Mouse (Mus musculus): ENCODE results near the gene Gm11437. TPM values are rescaled to one million over a fixed set of nuclear protein-coding genes. Genes with fewer than 3 reads are reported as not detected.

The Gm11437 gene
- polyA plus RNA-seq, 1 experiment from 2014 or later = not detected

DNA sequence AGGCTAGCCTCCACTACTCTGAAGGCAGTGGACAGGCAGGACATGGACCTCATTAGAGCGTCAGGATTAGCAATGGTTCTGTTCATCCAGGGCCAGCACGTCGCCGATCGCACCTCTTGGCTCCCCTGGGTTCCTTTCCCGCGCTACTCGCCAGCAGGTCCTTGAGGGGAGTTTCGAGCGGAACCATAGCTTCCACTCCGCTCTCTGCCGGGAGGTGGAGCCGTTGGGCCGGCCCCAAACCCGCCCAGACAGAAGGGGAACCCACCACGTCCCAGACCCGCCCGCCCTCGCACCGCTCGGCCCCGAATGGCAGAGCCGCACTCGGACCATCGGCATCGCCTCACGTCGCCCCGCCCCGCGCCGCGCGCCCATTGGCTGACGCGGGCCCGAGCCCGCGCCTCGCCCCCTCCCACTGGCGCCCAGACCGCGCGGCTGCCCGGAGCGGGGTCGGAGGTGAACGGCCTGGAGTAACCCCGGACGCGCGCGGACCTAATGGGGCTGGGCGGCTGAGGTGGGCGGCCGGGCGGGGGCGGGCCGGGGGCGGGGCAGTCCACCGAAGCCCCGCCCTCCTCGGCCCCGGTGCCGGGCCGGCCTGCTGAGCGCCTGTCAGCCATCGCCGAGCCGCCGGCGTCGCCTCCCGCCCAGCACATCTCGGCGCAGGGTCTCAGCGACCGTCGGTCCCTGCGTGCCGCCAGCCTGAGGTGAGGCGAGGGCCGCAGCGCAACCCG, 12.1 kb upstream of the Gm11437 start:
- Histone ChIP-seq H3K9me3 (replicated peaks) (no peaks in the 10 kb centered on the region), H3K27ac (ENCODE audit: poor library complexity, severe bottlenecking) (peak overlapping the region; percentile 85), H3K36me3 (no peaks in the 10 kb centered on the region), H3K9ac (peak overlapping the region; percentile 79), H3K4me2 (peak overlapping the region; percentile 81), H3K27me3 (replicated peaks) (no peaks in the 10 kb centered on the region), H3K4me3 (peak overlapping the region; percentile 78), H3K4me1 (replicated peaks) (peaks cover 14% of the 10 kb centered on the region)
- peak; percentile 98 for ATAC-seq (ENCODE audit: insufficient number of reproducible peaks, low FRiP score)
- 1% methylated on average over 70 of the region's 85 CpGs for WGBS

DNA sequence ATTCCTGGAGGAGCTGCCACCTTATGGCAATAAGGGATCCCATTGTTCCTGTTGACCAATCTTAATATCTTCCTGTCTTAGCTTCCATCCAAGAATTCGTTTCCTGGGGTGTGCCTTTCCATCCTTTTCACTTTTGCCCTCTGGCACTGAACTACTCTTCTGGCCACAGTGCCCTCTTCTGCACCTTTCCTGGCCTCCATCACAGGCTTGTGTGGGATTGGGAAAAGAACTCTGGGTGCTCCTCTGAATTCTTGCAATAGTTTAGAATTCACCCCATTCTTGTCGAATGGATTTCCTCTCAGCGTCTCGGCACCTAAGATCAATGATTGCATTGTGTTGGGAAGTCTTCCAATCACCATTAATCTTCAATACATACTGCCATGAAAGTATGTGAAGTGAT, 11.3 kb upstream of the Gm11437 start:
- Histone ChIP-seq H3K27me3 (replicated peaks) (no peaks in the 10 kb centered on the region), H3K27ac (ENCODE audit: poor library complexity, severe bottlenecking) (no peak overlapping the region; the same call in 1 of the 2 replicates), H3K9ac (peak overlapping the region; percentile 74), H3K4me1 (replicated peaks) (peaks cover 14% of the 10 kb centered on the region), H3K36me3 (no peaks in the 10 kb centered on the region), H3K4me3 (peak overlapping the region; percentile 78; the same call in 1 of the 2 replicates), H3K9me3 (replicated peaks) (no peaks in the 10 kb centered on the region), H3K4me2 (peak overlapping the region; percentile 81)
- no peak for ATAC-seq (ENCODE audit: insufficient number of reproducible peaks, low FRiP score)
- whole genome bisulfite sequencing = 38% methylated on average over 4 of the region's 4 CpGs

DNA sequence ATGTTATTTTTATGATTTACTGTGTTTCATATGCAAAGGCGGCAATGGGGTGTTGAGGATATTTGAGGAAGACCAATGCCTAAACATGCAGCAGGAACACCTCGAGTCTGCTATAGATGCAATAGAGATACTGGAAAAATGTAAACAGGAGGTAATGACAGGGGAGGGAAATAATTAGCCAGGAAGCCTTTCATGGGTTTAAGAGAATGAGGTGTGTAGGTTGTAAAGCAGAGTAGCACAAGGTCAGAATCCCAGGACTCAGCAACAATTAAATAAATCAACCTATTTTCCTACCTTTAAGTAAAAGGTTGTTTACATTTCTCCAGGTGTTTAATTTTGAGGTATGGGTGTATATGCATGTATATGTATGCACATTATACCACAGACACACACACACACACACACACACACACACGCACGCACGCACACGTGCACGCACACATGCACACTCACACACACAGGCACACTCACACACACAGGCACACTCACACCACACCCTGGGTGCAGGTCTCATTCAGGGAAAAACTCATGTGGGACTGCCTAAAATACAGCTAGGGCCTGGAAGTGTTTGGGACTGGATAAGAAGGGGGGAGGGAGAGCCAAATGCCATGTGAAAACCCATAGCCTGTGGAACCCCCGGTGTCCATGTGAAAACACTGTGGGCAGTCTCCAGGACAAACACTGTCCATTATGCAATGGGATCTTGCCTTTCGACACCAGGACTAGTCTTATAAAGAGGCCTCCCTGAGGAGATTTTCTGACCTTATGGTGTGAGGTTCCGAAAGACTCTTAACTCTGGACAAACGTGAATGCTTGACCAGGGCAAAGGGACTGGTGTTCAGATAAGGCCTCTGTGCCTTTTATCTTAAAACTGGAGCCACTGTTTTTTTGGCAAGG, 5.5 kb upstream of the Gm11437 start:
- H3K27ac ChIP-seq (ENCODE audit: poor library complexity, severe bottlenecking) = no peak overlapping the region
- H3K4me2 ChIP-seq = no peak overlapping the region
- H3K4me1 ChIP-seq (replicated peaks) = peaks cover 7% of the 10 kb centered on the region; the same call in 1 of the 2 replicates
- no peaks in the 10 kb centered on the region for H3K9me3 ChIP-seq (replicated peaks)
- no peak for ATAC-seq (ENCODE audit: insufficient number of reproducible peaks, low FRiP score)
- no peak overlapping the region for H3K4me3 ChIP-seq
- H3K27me3 ChIP-seq (replicated peaks) = no peaks in the 10 kb centered on the region
- 59% methylated on average over 11 of the region's 11 CpGs for WGBS
- H3K9ac ChIP-seq = no peak overlapping the region; the same call in 1 of the 2 replicates
- H3K36me3 ChIP-seq = no peaks in the 10 kb centered on the region

DNA sequence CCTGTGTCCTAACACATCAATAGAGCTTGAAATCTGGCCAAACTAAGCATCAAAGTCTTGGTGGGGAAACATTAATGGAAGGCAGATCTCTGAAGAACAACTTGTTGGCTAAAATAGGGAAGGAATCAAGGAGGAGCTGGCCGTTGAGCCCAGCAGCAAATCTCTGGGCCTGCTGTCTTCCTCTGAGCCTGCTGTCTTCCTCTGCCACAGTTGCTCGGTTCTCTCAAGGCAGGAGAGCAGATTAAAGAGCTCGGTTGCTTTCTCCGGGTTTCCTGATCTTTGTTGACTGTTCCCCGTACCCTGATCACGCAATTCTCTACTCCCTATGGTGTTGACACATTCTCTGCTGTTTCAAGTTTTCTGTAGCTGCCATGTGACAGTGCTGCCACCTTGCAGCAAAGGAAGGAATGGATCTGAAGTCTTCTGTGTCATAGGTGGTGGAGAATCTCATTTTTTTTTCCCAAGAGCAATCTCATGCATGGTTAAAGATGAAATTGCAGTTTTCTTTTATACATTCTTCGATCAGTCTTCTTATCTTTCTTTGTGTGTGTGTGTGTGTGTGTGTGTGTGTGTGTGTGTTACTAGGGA, 1.5 kb upstream of the Gm11437 start:
- ATAC-seq (ENCODE audit: insufficient number of reproducible peaks, low FRiP score) = no peak
- Histone ChIP-seq H3K9me3 (replicated peaks) (no peaks in the 10 kb centered on the region), H3K27ac (ENCODE audit: poor library complexity, severe bottlenecking) (no peak overlapping the region), H3K4me3 (0 out of 2 replicates have a peak overlapping the region, but pooled peaks have one; percentile 21), H3K4me1 (replicated peaks) (peaks cover 7% of the 10 kb centered on the region; the same call in 1 of the 2 replicates), H3K9ac (peak overlapping the region; percentile 48; the same call in 1 of the 2 replicates), H3K27me3 (replicated peaks) (no peaks in the 10 kb centered on the region), H3K4me2 (peak overlapping the region; percentile 58), H3K36me3 (no peaks in the 10 kb centered on the region)
- WGBS = 16% methylated on average over 7 of the region's 7 CpGs

DNA sequence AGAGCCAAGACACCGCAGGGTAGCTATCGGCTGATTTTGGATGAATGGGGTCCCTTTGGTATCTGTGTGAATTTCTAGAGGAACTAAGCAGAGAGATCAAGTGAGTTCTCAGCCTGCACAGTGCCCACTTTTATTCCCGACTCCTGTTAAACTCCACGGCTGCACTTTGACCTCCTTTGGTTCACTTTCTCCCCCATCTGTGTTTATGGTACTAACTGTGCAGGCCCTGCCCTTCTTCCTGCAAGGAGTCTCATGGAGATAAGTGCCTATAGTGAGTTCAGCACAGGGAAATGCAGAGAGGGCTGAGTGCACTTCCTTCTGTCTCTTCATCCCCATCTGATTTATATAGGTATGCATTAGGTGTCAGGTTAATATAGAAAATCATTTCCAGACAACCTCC, 2.7 kb downstream of the Gm11437 start:
- Histone ChIP-seq H3K4me3 (no peak overlapping the region), H3K27me3 (replicated peaks) (no peaks in the 10 kb centered on the region), H3K4me1 (replicated peaks) (no peaks in the 10 kb centered on the region), H3K4me2 (no peak overlapping the region), H3K27ac (ENCODE audit: poor library complexity, severe bottlenecking) (no peak overlapping the region), H3K9ac (no peak overlapping the region), H3K36me3 (no peaks in the 10 kb centered on the region), H3K9me3 (replicated peaks) (no peaks in the 10 kb centered on the region)
- 64% methylated on average over 4 of the region's 4 CpGs for WGBS
- ATAC-seq (ENCODE audit: insufficient number of reproducible peaks, low FRiP score) = no peak

DNA sequence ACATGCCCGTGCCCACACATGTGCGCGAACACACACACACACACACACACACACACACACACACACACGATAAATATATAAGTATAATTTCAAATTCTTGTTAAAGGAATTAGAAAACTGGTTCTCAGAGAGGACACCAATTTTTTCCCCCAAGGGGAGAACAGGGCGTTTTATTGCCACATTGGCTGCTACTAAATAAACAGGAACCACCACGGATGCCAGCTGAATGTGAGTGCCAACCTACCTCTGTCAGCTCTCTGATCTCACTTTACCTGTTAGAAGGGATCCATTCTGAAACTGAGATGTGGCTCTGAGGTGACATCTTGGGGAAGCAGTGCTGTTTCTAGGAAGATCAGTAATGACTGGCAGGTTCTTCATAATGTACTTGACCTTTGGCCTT, 3.2 kb downstream of the Gm11437 start:
- Histone ChIP-seq H3K36me3 (no peaks in the 10 kb centered on the region), H3K4me3 (no peak overlapping the region), H3K27me3 (replicated peaks) (no peaks in the 10 kb centered on the region), H3K4me2 (no peak overlapping the region), H3K4me1 (replicated peaks) (no peaks in the 10 kb centered on the region), H3K27ac (ENCODE audit: poor library complexity, severe bottlenecking) (no peak overlapping the region), H3K9me3 (replicated peaks) (no peaks in the 10 kb centered on the region), H3K9ac (no peak overlapping the region)
- WGBS = 86% methylated on average over 6 of the region's 6 CpGs
- no peak for ATAC-seq (ENCODE audit: insufficient number of reproducible peaks, low FRiP score)

DNA sequence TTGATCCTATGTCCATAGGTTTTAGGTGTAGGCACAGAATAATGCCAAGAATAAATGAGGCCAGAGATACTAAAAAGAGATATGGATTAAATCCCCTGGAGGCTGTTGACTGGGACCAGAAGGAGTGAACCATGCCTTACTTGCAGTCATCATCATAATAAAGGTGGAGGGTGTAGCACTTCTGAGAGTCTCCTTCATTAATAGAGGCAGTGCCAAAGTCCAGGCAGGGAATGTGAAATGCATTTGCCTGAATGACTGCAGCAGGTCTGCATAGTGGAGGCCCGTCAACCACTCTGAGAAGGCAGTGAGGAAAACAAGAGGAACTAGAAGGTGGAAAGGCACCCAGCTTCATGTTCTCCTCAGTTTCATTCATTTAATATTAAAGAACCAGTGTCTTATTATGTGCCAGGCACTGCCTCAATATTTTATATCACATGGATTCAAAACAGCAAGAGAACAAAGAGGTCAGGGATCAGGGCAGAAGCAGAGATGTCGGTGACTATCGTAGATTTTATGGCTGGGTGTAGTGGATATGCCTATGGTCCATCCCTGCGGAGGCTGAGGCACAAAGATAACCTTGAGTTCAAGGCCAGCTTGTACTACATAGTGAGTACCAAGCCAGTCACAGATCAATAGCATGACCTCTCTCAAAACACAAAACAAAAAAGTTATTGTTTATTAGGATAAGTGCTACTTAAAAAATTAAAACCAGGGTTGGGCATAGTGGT, 10.6 kb downstream of the Gm11437 start:
- ATAC-seq (ENCODE audit: insufficient number of reproducible peaks, low FRiP score) = no peak

DNA sequence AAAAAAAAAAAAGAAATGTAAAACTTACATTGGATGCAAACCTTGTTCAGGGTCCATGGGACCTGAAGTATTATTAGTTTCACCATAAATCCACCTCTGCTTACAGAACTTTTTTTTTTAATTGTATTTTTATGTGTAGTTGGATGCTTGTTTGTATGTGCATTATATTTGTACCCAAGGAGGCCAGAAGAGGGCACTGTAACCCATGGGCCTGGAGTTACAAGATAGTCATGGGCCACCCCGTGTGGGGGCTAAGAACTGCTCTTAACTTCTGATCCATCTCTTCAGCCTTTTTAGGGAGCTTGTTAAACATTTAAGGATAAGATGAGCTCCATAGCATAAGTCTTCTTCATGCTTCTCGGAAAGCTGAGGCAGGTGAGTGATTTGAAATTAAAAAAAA, 16.4 kb downstream of the Gm11437 start:
- H3K27me3 ChIP-seq (replicated peaks) = no peaks in the 10 kb centered on the region
- H3K4me1 ChIP-seq (replicated peaks) = no peaks in the 10 kb centered on the region
- H3K4me3 ChIP-seq = no peak overlapping the region
- H3K27ac ChIP-seq (ENCODE audit: poor library complexity, severe bottlenecking) = no peak overlapping the region
- 56% methylated on average over 2 of the region's 2 CpGs for WGBS
- H3K9me3 ChIP-seq (replicated peaks) = no peaks in the 10 kb centered on the region
- no peak for ATAC-seq (ENCODE audit: insufficient number of reproducible peaks, low FRiP score)
- no peak overlapping the region for H3K9ac ChIP-seq
- no peaks in the 10 kb centered on the region for H3K36me3 ChIP-seq
- H3K4me2 ChIP-seq = no peak overlapping the region

More for the DNA sequence above, 10.6 kb downstream of the Gm11437 start:
- Histone ChIP-seq H3K9me3 (replicated peaks) (no peaks in the 10 kb centered on the region), H3K36me3 (no peaks in the 10 kb centered on the region), H3K9ac (no peak overlapping the region), H3K4me2 (no peak overlapping the region), H3K4me1 (replicated peaks) (no peaks in the 10 kb centered on the region), H3K27me3 (replicated peaks) (no peaks in the 10 kb centered on the region), H3K4me3 (no peak overlapping the region), H3K27ac (ENCODE audit: poor library complexity, severe bottlenecking) (no peak overlapping the region)
- 90% methylated on average over 4 of the region's 4 CpGs for WGBS

DNA sequence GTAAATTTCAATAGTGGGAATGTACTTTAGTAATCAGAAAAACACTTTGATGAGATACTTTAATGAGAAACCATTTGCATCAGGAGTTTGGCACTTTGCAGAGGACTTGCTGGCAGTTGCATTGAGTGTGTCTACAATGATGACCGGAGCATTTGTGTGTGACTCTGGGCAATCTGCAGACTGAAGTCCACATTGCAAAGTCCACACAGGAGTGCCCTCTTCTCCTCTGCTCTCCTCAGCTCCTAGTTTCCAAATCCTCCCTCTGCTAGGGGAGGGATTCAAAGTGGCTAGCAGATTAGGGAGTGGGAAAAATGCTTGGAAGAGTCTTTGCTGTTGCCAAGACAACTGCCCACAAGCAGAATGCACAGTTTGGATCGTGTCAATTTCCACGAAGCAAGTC, 21.2 kb downstream of the Gm11437 start:
- 72% methylated on average over 3 of the region's 3 CpGs for WGBS
- H3K4me3 ChIP-seq = no peak overlapping the region
- no peak overlapping the region for H3K27ac ChIP-seq (ENCODE audit: poor library complexity, severe bottlenecking)
- no peaks in the 10 kb centered on the region for H3K27me3 ChIP-seq (replicated peaks)
- no peaks in the 10 kb centered on the region for H3K9me3 ChIP-seq (replicated peaks)
- H3K4me1 ChIP-seq (replicated peaks) = no peaks in the 10 kb centered on the region
- no peak for ATAC-seq (ENCODE audit: insufficient number of reproducible peaks, low FRiP score)
- H3K36me3 ChIP-seq = no peaks in the 10 kb centered on the region
- no peak overlapping the region for H3K4me2 ChIP-seq
- H3K9ac ChIP-seq = no peak overlapping the region

DNA sequence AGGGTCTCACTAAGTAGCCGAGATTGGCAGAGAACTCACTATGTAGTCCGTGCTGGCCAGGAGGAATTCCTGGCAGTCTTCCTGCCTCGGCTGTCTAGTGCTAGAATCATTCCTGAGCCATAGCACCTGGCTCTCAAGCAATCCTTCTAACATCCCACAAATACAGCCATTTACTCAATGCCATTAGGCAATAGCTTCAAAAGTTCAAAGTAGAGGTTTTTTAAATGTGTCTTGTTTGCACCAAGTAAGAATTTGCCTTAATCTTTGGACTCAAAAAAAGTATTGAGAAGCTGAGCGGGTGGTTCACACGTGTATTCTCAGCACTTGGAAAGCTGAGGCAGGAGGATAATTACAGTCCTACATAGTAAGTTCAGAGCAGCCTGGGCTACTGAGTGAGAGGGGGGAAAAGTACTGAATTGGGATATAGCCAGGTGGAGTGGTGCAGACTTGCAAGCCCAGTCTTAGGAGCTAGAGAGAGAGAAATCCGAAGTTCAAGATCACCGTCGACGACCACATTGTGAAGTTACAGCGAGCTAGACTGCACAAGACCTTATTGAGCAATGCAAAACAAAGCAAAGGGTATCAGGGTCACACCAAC, 22.0 kb downstream of the Gm11437 start:
- H3K27me3 ChIP-seq (replicated peaks) = no peaks in the 10 kb centered on the region
- H3K4me2 ChIP-seq = no peak overlapping the region
- H3K4me1 ChIP-seq (replicated peaks) = no peaks in the 10 kb centered on the region
- ATAC-seq (ENCODE audit: insufficient number of reproducible peaks, low FRiP score) = no peak
- H3K9ac ChIP-seq = no peak overlapping the region
- no peak overlapping the region for H3K27ac ChIP-seq (ENCODE audit: poor library complexity, severe bottlenecking)
- H3K9me3 ChIP-seq (replicated peaks) = no peaks in the 10 kb centered on the region
- no peaks in the 10 kb centered on the region for H3K36me3 ChIP-seq
- 69% methylated on average over 10 of the region's 10 CpGs for WGBS
- no peak overlapping the region for H3K4me3 ChIP-seq

Measured in heart, embryonic 12.5 days (tissue).